Mouse (Mus musculus) right cerebral cortex, adult 18-20 months (tissue): ENCODE data around the gene Pck2.

ENCODE experiments used
- DNase-seq: peaks from one replicate; pipeline ENCODE4 v3.0.0; 2022; ENCODE audit warnings: mixed read lengths

Gene Pck2

GRCm38 (mm10) chr14:55536116-55536745 lies 3.8 kb upstream of the Pck2 start:
- DNase-seq, result no peak

- peak; percentile 83 for DNase-seq
Measured at GRCm38 (mm10) chr14:55540787-55541321, 788 bp downstream of the Pck2 start.

GRCm38 (mm10) chr14:55542268-55542667 lies 2.2 kb downstream of the Pck2 start:
- DNase-seq, result no peak

- DNase-seq, result no peak
Measured at GRCm38 (mm10) chr14:55544334-55544733, 4.3 kb downstream of the Pck2 start.

GRCm38 (mm10) chr14:55550191-55550590 lies 10.1 kb downstream of the Pck2 start:
- DNase-seq, result no peak

- DNase-seq, result no peak
Measured at GRCm38 (mm10) chr14:55551347-55551746, 11.3 kb downstream of the Pck2 start.

GRCm38 (mm10) chr14:55551794-55552193 lies 11.7 kb downstream of the Pck2 start:
- DNase-seq, result no peak

GRCm38 (mm10) chr14:55554635-55555034 lies 14.6 kb downstream of the Pck2 start:
- no peak for DNase-seq

- no peak for DNase-seq
Measured at GRCm38 (mm10) chr14:55555788-55556187, 15.7 kb downstream of the Pck2 start.

- peak; percentile 65 for DNase-seq
Measured at GRCm38 (mm10) chr14:55557003-55557402, 16.9 kb downstream of the Pck2 start.

- DNase-seq, result no peak
Measured at GRCm38 (mm10) chr14:55557587-55557986, 17.5 kb downstream of the Pck2 start.

GRCm38 (mm10) chr14:55558740-55559448 lies 18.8 kb downstream of the Pck2 start:
- no peak for DNase-seq

GRCm38 (mm10) chr14:55559799-55560201 lies 19.7 kb downstream of the Pck2 start, which contains the start of gene Dcaf11:
Gene Dcaf11, plus strand, starts transcription at chr14:55560006.
- DNase-seq, result peak; percentile 90

- peak; percentile 99 for DNase-seq
Measured at GRCm38 (mm10) chr14:55560202-55561073, 20.4 kb downstream of the Pck2 start, which contains the start of gene A730061H03Rik. Gene A730061H03Rik, minus strand, starts transcription at chr14:55560406.

GRCm38 (mm10) chr14:55561860-55562259 lies 21.8 kb downstream of the Pck2 start:
- no peak for DNase-seq

- no peak for DNase-seq
Measured at GRCm38 (mm10) chr14:55563249-55563648, 23.2 kb downstream of the Pck2 start.

GRCm38 (mm10) chr14:55565748-55566147 lies 25.7 kb downstream of the Pck2 start:
- no peak for DNase-seq

- no peak for DNase-seq
Measured at GRCm38 (mm10) chr14:55567496-55567895, 27.4 kb downstream of the Pck2 start.

- no peak for DNase-seq
Measured at GRCm38 (mm10) chr14:55570588-55570987, 30.5 kb downstream of the Pck2 start.

GRCm38 (mm10) chr14:55571760-55572159 lies 31.7 kb downstream of the Pck2 start:
- DNase-seq, result no peak

GRCm38 (mm10) chr14:55575302-55575701 lies 35.2 kb downstream of the Pck2 start, which contains the start of gene Fitm1:
Gene Fitm1, plus strand, starts transcription at chr14:55575617.
- DNase-seq, result no peak

GRCm38 (mm10) chr14:55575711-55576110 lies 35.6 kb downstream of the Pck2 start:
- no peak for DNase-seq

- DNase-seq, result peak; percentile 40
Measured at GRCm38 (mm10) chr14:55576376-55576775, 36.3 kb downstream of the Pck2 start.
